Mouse (Mus musculus) forebrain, postnatal 0 days (tissue): Measurements from ENCODE around the gene Gm10665. TPM values are rescaled to one million over a fixed set of nuclear protein-coding genes. Genes with fewer than 3 reads are reported as not detected.
"Not testable (repeated sequence)": the region's sequence is repeated elsewhere in the genome, so short reads cannot be mapped to it uniquely, and the experiment has no call there.

Experiments
- ATAC-seq: fragments of 200-750 bp; cut with Nextera tagmentation; 2 replicates; pipeline ENCODE4 v1.8.0; 2017; ENCODE audit warnings: mild to moderate bottlenecking, moderate library complexity
- DNase-seq: peaks from one replicate; pipeline ENCODE4 v3.0.0-alpha.2; 2015
- H3K27ac ChIP-seq: fragments of 300-500 bp; sonication (generic); 2 replicates; pipeline ENCODE4 v1.5.1; 2014; ENCODE audit warnings: low read depth, mild to moderate bottlenecking, antibody characterized with exemption, low read length, moderate library complexity, mixed read lengths
- H3K27me3 ChIP-seq: fragments of 300-500 bp; sonication (generic); 2 replicates; pipeline ENCODE4 v1.6.1; 2014; ENCODE audit warnings: mild to moderate bottlenecking, low read length, mixed read lengths; ENCODE audit not compliant: insufficient read depth
- H3K36me3 ChIP-seq: fragments of 300-500 bp; sonication (generic); 2 replicates; pipeline ENCODE4 v1.6.1; 2014; ENCODE audit warnings: mild to moderate bottlenecking, moderate library complexity; ENCODE audit not compliant: insufficient read depth
- H3K4me1 ChIP-seq: fragments of 300-500 bp; sonication (generic); 2 replicates; pipeline ENCODE4 v1.6.1; 2014; ENCODE audit warnings: antibody characterized with exemption; ENCODE audit not compliant: insufficient read depth
- H3K4me2 ChIP-seq: fragments of 300-500 bp; sonication (generic); 2 replicates; pipeline ENCODE4 v1.6.1; 2014; ENCODE audit warnings: low read depth, mild to moderate bottlenecking, moderate library complexity
- H3K4me3 ChIP-seq: fragments of 300-500 bp; sonication (generic); 2 replicates; pipeline ENCODE4 v1.5.1; 2014; ENCODE audit warnings: low read depth, low read length, mixed read lengths
- H3K9ac ChIP-seq: fragments of 300-500 bp; sonication (generic); 2 replicates; pipeline ENCODE4 v1.6.1; 2014; ENCODE audit warnings: mild to moderate bottlenecking
- H3K9me3 ChIP-seq: fragments of 300-500 bp; sonication (generic); 2 replicates; pipeline ENCODE4 v1.6.1; 2016; ENCODE audit warnings: low read length
- WGBS: fragments of 180-500 bp; shearing (Covaris S2); extraction: QIAGEN DNeasy Blood & Tissue Kit; methylation state at CpG from one replicate; pipeline ENCODE4 v1.1.7; 2014; 5-methylcytosine and 5-hydroxymethylcytosine counted together
- polyA plus RNA-seq: library from polyadenylated mRNA; unstranded; fragments of >200 nt; fragmentation: Nextera tagmentation; extraction: Ambion mirVana; gene quantifications from 2 replicates; pipeline ENCODE4 v1.2.1, GENCODE M21; 2015
- total RNA-seq: library from RNA; depleted of rRNA; stranded (reverse); fragments of >200 nt; gene quantifications from 2 replicates; pipeline ENCODE4 v1.2.3, GENCODE M21; 2014; rRNA removed

The Gm10665 gene
- not detected in 2 replicates for total RNA-seq
- polyA plus RNA-seq = not detected in 2 replicates

DNA sequence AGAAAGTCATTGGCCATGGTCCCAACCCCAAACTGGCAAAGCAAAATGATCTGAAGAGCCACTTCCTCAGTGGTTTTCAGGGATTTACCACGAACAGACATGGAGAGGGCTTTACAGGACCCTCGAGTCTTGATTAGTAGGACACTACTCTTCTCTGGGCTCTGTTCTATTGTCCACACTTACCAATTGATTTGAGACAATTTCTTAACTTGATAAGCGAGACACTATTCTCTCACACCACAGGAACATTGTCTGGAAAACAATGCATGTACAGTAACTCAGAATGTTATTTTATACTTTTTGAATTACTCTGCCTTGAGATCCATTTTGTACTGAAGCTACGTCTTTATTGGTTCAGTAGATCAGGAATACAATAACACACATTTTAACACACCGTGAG, at the start of gene Gm10665:
TSS of gene Gm10665 (minus strand) at position 101 of the 400 bp plus-strand sequence.
- not testable (repeated sequence) for H3K4me2 ChIP-seq, H3K27ac ChIP-seq, DNase-seq, H3K36me3 ChIP-seq, H3K9ac ChIP-seq, ATAC-seq, H3K4me1 ChIP-seq, H3K4me3 ChIP-seq, H3K9me3 ChIP-seq, H3K27me3 ChIP-seq
- WGBS = no CpG with 5 or more reads among the region's 5 CpGs

DNA sequence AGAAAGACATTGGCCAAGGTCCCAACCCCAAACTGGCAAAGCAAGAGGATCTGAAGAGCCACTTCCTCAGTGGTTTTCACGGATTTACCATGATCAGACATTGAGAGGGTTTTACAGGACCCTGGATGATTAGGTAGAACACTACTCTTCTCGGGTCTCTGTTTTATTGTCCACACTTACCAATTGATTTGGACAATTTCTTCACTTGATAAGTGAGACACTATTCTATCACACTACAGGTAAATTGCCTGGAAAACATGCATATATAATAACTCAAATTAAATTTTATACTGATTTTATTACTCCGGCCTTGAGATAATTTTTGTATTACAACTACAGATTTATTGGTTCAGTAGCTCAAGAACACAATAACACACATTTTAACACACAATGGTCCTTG, 35.7 kb upstream of the Gm10665 start, which contains the start of gene Vmn1r151:
TSS of gene Vmn1r151 (minus strand) at position 101 of the 400 bp plus-strand sequence.
- not testable (repeated sequence) for H3K27me3 ChIP-seq, H3K27ac ChIP-seq, H3K36me3 ChIP-seq, H3K9ac ChIP-seq, H3K4me2 ChIP-seq, ATAC-seq, H3K9me3 ChIP-seq, DNase-seq, H3K4me1 ChIP-seq, H3K4me3 ChIP-seq
- 25% methylated on average over 1 of the region's 3 CpGs for WGBS

GRCm38 (mm10) chr7:22438129-22438528, 25.7 kb downstream of the Gm10665 start, which contains the start of gene Vmn1r149:
Gene Vmn1r149, minus strand, starts transcription at chr7:22438229.
- no CpG with 5 or more reads among the region's 2 CpGs for WGBS
- not testable (repeated sequence) for H3K36me3 ChIP-seq, DNase-seq, H3K9me3 ChIP-seq, ATAC-seq, H3K9ac ChIP-seq, H3K4me1 ChIP-seq, H3K4me3 ChIP-seq, H3K27me3 ChIP-seq, H3K27ac ChIP-seq, H3K4me2 ChIP-seq

DNA sequence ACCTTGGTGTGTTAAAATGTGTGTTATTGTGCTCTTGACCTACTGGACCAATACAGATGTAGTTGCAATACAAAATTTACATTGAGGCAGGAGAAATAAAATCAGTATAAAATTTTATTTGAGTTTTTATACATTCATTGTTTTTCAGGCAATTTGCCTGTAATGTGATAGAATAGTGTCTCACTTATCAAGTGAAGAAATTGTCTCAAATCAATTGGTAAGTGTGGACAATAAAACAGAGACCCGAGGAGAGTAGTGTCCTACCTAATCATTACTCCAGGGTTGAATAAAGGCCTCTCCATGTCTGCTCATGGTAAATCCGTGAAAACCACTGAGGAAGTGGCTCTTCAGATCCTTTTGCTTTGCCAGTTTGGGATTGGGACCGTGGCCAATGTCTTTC, 50.6 kb downstream of the Gm10665 start, which contains the start of gene Vmn1r148:
TSS of gene Vmn1r148 (plus strand) at position 301 of the 400 bp plus-strand sequence.
- H3K4me3 ChIP-seq, H3K4me2 ChIP-seq, ATAC-seq, H3K36me3 ChIP-seq, H3K9ac ChIP-seq, H3K27ac ChIP-seq, H3K9me3 ChIP-seq, H3K27me3 ChIP-seq, DNase-seq, H3K4me1 ChIP-seq: not testable (repeated sequence)
- WGBS = no CpG with 5 or more reads among the region's 3 CpGs

Other genes with a start within 250 kb of the Gm10665 start
- not detected in 2 replicates for gene Gm8453, start 234.6 kb downstream of the Gm10665 start, total RNA-seq
- gene Gm8453, start 234.6 kb downstream of the Gm10665 start, polyA plus RNA-seq = not detected in 2 replicates
- gene Gm4187, start 134.4 kb downstream of the Gm10665 start, total RNA-seq = not detected in 2 replicates
- gene Gm4187, start 134.4 kb downstream of the Gm10665 start, polyA plus RNA-seq = not detected in 2 replicates
- not detected in 2 replicates for gene Gm8660, start 93.0 kb downstream of the Gm10665 start, total RNA-seq
- not detected in 2 replicates for gene Gm8660, start 93.0 kb downstream of the Gm10665 start, polyA plus RNA-seq
- gene Vmn1r148, start 50.5 kb downstream of the Gm10665 start, total RNA-seq = not detected in 2 replicates
- not detected in 2 replicates for gene Vmn1r148, start 50.5 kb downstream of the Gm10665 start, polyA plus RNA-seq
- gene Vmn1r149, start 25.8 kb downstream of the Gm10665 start, total RNA-seq = not detected in 2 replicates
- not detected in 2 replicates for gene Vmn1r149, start 25.8 kb downstream of the Gm10665 start, polyA plus RNA-seq
- not detected in 2 replicates for gene Vmn1r151, start 35.6 kb upstream of the Gm10665 start, total RNA-seq
- gene Vmn1r151, start 35.6 kb upstream of the Gm10665 start, polyA plus RNA-seq = not detected in 2 replicates
- not detected in 2 replicates for gene Vmn1r152, start 58.9 kb upstream of the Gm10665 start, total RNA-seq
- not detected in 2 replicates for gene Vmn1r152, start 58.9 kb upstream of the Gm10665 start, polyA plus RNA-seq
- not detected in 2 replicates for gene Gm8677, start 70.8 kb upstream of the Gm10665 start, total RNA-seq
- not detected in 2 replicates for gene Gm8677, start 70.8 kb upstream of the Gm10665 start, polyA plus RNA-seq
- not detected in 2 replicates for gene Gm4201, start 101.3 kb upstream of the Gm10665 start, total RNA-seq
- not detected in 2 replicates for gene Gm4201, start 101.3 kb upstream of the Gm10665 start, polyA plus RNA-seq
- not detected in 2 replicates for gene Gm4565, start 124.1 kb upstream of the Gm10665 start, total RNA-seq
- not detected in 2 replicates for gene Gm4565, start 124.1 kb upstream of the Gm10665 start, polyA plus RNA-seq
- not detected in 2 replicates for gene Vmn1r155, start 193.9 kb upstream of the Gm10665 start, total RNA-seq
- gene Vmn1r155, start 193.9 kb upstream of the Gm10665 start, polyA plus RNA-seq = not detected in 2 replicates
- gene Gm8693, start 228.2 kb upstream of the Gm10665 start, total RNA-seq = not detected in 2 replicates
- not detected in 2 replicates for gene Gm8693, start 228.2 kb upstream of the Gm10665 start, polyA plus RNA-seq